Mouse (Mus musculus) ES-CJ7 (cell line): ENCODE measurements around the gene Egfl8.
A peak's percentile ranks its signal among the peaks of the same experiment; 100 is the strongest.

Experiments used
- DNase-seq: peaks from one replicate; pipeline ENCODE4 v3.0.0; 2011; ENCODE audit warnings: low read depth, low spot score

Gene Egfl8

DNA sequence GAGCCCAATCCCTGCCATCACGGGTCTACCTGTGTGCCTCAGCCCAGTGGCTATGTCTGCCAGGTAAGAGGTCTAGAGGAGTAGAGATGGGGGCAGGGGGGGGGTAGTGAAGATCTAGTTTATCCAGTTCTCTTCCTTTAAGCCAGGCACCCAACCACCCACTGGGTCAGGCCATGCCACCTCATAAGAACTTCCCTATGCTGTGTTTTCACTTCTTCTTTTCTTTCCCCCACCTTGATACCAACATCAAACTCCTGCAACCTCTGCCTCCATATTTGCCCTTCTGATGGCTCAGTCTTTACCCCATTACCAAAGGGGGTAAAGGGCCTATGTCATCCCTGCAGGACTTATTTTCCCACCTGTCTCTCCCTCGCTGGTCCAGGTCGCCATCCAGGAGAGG is 37.7 kb downstream of the Egfl8 start:
- no peak for DNase-seq

DNA sequence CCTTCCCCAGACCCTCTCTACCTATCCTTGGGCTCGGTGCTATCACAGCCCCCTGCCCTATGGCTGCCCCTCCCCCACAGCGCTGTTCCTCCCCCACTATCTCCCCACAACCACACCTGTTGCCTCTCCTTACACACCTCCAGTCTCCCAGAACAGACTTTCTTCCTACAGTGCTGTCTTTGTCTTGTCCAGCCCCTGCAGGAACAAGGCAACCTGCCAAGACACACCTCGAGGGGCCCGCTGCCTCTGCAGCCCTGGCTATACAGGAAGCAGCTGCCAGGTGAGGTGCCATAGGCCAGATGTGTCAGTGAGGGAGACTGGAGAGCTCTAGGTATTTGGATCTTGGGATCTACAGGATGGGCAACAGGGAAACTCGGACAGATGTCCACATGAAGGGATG is 39.2 kb downstream of the Egfl8 start:
- no peak for DNase-seq

DNA sequence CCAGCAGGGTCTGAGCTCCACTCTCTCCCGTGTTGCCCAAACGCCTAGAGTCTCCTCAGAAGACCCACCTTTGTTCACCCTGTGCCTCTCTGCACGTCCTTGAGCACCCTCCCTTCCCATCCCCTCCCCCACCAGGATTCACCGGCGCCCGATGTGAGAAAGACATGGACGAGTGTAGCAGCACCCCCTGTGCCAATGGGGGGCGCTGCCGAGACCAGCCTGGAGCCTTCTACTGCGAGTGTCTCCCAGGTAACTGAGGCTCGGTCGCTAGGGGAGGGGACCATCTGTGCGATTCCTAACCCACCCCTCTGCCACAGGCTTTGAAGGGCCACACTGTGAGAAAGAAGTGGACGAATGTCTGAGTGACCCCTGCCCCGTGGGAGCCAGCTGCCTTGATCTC is 43.4 kb downstream of the Egfl8 start:
- DNase-seq: peak; percentile 78

DNA sequence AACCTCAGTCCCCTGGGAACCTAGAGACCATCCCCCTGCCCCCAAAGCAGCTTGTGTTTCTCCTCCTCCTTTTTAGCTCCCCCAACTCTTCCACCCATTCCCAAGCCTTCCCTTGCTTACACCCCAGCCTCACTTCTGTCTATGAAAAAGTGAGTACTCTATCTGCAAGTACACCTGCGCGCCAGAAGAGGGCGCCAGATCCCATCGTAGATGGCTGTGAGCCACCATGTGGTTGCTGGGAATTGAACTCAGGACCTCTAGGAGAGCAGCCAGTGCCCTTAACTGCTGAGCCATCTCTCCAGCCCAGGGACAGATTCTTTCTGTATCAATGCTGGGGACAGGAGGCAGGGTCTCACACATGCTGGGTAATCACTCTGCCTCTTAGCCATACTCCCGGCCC is 43.9 kb downstream of the Egfl8 start:
- peak; percentile 55 for DNase-seq

DNA sequence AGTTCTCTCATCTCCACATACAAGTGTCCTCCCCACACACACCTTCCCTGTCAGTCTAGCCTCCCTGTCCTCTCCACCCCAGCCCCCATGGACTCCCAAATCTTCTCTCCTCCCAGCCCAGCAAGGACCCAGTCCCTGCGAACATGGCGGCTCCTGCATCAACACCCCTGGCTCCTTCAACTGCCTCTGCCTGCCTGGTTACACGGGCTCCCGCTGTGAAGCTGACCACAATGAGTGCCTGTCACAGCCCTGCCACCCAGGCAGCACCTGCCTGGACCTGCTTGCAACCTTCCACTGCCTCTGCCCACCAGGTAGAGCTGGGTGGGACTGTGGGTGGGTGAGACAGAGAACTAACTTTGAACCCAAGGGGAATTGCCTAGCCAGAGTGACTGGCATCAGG is 45.9 kb downstream of the Egfl8 start:
- DNase-seq: no peak

DNA sequence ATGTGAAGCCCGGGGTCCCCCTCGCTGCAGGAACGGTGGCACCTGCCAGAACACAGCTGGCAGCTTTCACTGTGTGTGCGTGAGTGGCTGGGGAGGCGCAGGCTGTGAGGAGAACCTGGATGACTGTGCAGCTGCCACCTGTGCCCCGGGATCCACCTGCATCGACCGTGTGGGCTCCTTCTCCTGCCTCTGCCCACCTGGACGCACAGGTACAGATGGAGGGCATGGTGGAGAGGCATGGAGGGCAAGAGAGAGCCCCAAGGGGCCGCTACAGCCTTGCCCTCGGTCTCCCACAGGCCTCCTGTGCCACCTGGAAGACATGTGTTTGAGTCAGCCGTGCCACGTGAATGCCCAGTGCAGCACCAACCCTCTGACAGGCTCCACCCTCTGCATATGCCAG is 47.4 kb downstream of the Egfl8 start:
- no peak for DNase-seq

DNA sequence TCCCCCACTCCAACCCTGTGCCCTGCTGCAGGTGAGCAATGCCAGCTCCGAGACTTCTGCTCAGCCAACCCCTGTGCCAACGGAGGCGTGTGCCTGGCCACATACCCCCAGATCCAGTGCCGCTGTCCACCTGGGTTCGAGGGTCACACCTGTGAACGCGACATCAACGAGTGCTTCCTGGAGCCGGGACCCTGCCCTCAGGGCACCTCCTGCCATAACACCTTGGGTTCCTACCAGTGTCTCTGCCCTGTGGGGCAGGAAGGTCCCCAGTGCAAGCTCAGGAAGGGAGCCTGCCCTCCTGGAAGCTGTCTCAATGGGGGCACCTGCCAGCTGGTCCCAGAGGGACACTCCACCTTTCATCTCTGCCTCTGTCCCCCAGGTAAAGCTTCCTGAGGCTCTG is 48.5 kb downstream of the Egfl8 start:
- no peak for DNase-seq

DNA sequence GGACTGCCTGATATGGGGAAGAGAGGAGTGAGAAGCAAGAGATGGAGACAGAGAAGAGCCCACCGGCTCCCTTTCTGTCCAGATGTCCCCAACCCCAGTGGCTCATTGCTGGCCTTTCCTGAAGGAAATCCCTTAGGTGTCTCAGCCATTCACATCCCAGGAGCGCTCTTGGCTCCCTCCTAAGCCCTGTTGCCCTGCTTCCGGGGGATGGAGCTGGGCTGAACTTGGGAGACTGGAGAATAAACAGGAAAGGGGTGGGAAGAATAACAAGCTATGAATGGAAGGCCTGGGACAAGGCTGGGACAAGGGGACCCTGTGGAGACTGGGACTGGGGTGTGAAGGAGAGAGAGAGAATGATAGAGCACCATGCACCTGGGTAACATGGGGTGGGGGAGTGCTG is 51.0 kb downstream of the Egfl8 start:
- DNase-seq: no peak

DNA sequence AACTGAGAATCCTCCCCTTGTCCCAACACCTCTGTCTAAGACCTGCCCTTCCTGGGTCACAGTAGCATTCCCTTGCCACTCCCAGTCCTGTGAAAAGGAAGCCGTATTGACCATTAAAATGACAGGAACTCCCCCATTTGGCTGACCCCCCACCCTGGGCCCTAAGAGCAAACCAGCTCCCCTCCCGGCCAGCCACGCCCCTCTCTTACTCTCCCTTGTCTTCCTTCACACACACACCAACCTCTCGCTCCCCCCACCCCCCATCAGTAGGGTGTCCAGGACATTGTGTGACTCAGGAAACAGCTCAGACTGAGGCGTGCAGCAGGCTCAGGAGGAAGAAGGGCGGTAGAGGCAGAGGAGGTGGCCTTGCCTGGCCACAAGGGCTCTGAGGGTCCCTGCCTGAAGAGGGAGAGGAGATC is 51.8 kb downstream of the Egfl8 start, which contains the start of gene Notch4:
Notch4 (plus strand) TSS at position 266 of the 419 bp plus-strand sequence.
- peak; percentile 97 for DNase-seq

DNA sequence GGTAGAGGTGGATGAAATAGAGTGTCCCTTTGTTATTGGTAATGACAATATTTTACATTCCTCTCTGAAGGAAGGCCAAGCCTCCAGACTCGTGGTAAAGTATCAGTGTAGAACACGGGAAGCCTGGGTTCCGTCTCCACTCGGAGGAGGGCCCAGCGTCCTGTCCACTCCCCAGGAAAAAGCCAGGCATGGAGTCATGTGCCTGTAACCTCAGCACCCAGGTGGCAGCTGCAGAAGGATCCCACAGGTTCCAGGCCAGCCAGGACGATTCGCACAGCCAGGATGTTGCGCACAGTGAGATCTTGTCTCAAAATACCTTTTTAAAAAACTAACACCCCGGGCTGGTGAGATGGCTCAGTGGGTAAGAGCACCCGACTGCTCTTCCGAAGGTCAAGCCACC is 52.4 kb downstream of the Egfl8 start:
- no peak for DNase-seq
